Mouse (Mus musculus) neural tube, embryonic 15.5 days (tissue): ENCODE measurements around the gene Cnga4. TPM values are rescaled to one million over a fixed set of nuclear protein-coding genes. Genes with fewer than 3 reads are reported as not detected.
"Not testable (repeated sequence)": the region's sequence is repeated elsewhere in the genome, so short reads cannot be mapped to it uniquely, and the experiment has no call there.

Experiments used
- ATAC-seq: fragments of 200-750 bp; cut with Nextera tagmentation; 2 replicates; pipeline ENCODE4 v1.8.0; 2017; ENCODE audit warnings: mild to moderate bottlenecking, moderate TSS enrichment, moderate library complexity; ENCODE audit not compliant: low FRiP score
- H3K27ac ChIP-seq: fragments of 300-500 bp; sonication (generic); replicated peaks from 2 replicates; pipeline ENCODE4 v1.5.1; 2015; ENCODE audit warnings: mild to moderate bottlenecking, inconsistent platforms
- H3K27me3 ChIP-seq: fragments of 300-500 bp; sonication (generic); replicated peaks from 2 replicates; pipeline ENCODE4 v1.6.1; 2015; ENCODE audit warnings: inconsistent platforms
- H3K36me3 ChIP-seq: fragments of 300-500 bp; sonication (generic); 2 replicates; pipeline ENCODE4 v1.6.1; 2015; ENCODE audit warnings: inconsistent platforms
- H3K4me1 ChIP-seq: fragments of 300-500 bp; sonication (generic); 2 replicates; pipeline ENCODE4 v1.6.1; 2015; ENCODE audit warnings: inconsistent platforms
- H3K4me2 ChIP-seq: fragments of 300-500 bp; sonication (generic); 2 replicates; pipeline ENCODE4 v1.6.1; 2015; ENCODE audit warnings: inconsistent platforms, mild to moderate bottlenecking, moderate library complexity
- H3K4me3 ChIP-seq: fragments of 300-500 bp; sonication (generic); replicated peaks from 2 replicates; pipeline ENCODE4 v1.5.1; 2015; ENCODE audit warnings: mild to moderate bottlenecking, inconsistent platforms
- H3K9ac ChIP-seq: fragments of 300-500 bp; sonication (generic); replicated peaks from 2 replicates; pipeline ENCODE4 v1.6.1; 2015; ENCODE audit warnings: mild to moderate bottlenecking, inconsistent platforms
- H3K9me3 ChIP-seq: fragments of 300-500 bp; sonication (generic); replicated peaks from 2 replicates; pipeline ENCODE4 v1.6.1; 2016; ENCODE audit warnings: inconsistent platforms
- WGBS: fragments of 180-500 bp; shearing (Covaris S2); methylation state at CpG from one replicate; pipeline ENCODE4 v1.1.7; 2015; ENCODE audit warnings: mixed read lengths; 5-methylcytosine and 5-hydroxymethylcytosine counted together
- polyA plus RNA-seq: library from polyadenylated mRNA; unstranded; fragments of >200 nt; fragmentation: Nextera tagmentation; extraction: Ambion mirVana; gene quantifications from 2 replicates; pipeline ENCODE4 v1.2.1, GENCODE M21; 2015

The Cnga4 gene
- polyA plus RNA-seq, 1 experiment from 2014 or later, result 0.08 TPM

DNA sequence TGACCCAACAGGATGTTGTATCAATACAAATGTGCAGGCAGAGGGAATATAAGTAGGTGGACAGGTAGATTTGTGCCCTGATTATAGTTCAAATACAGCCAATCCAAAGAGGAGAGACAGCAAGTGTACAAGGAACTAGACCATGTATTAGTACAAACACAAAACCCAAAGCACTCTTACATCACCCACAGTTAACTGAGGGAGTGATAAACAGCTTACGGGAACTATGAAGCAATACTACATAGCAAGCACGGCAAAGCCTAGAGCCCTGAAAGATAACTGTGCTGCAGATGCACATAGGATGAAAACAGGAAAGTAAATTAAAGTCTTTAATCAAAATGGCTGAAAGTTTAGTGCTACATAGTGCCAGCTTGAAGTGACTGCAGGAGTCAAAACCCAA is 16.7 kb upstream of the Cnga4 start:
- Histone ChIP-seq H3K36me3 (peaks cover 68% of the 10 kb centered on the region), H3K4me1 (no peaks in the 10 kb centered on the region), H3K9ac (no peak overlapping the region), H3K27me3 (no peaks in the 10 kb centered on the region), H3K4me2 (no peak overlapping the region), H3K4me3 (no peak overlapping the region), H3K27ac (no peak overlapping the region), H3K9me3 (no peaks in the 10 kb centered on the region)
- WGBS, result 91% methylated on average over 2 of the region's 2 CpGs
- ATAC-seq, result no peak

GRCm38 (mm10) chr7:105390236-105390635 is 14.1 kb upstream of the Cnga4 start:
- no peak overlapping the region for H3K27ac ChIP-seq
- peaks cover 43% of the 10 kb centered on the region for H3K36me3 ChIP-seq
- H3K4me1 ChIP-seq, result no peaks in the 10 kb centered on the region
- no peak overlapping the region for H3K4me2 ChIP-seq
- no peaks in the 10 kb centered on the region for H3K27me3 ChIP-seq
- no peak overlapping the region for H3K4me3 ChIP-seq
- no peak for ATAC-seq
- WGBS, result 96% methylated on average over 2 of the region's 2 CpGs
- no peaks in the 10 kb centered on the region for H3K9me3 ChIP-seq
- H3K9ac ChIP-seq, result no peak overlapping the region

DNA sequence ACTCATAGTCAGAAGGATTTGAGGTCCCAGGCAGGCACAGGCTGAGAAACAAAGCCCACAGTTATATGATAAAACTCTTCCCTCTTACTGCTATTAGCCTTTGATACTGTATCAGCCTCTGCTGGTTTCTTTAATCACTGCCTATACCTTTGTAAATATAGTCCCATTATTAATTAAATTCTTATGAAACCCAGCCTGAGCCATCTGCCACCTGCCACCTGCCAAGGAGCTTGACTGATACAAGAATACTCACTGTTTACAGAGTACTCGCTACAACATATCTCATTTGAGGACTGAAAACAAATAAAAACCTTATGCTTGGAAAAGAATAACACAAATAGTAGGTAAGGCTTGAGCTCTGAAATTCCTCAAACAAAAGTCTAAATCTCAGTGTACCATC is 9.8 kb upstream of the Cnga4 start:
- Histone ChIP-seq H3K36me3 (peaks cover 8% of the 10 kb centered on the region), H3K27ac (no peak overlapping the region), H3K9me3 (no peaks in the 10 kb centered on the region), H3K4me3 (no peak overlapping the region), H3K9ac (no peak overlapping the region), H3K4me1 (peaks cover 10% of the 10 kb centered on the region), H3K4me2 (no peak overlapping the region), H3K27me3 (no peaks in the 10 kb centered on the region)
- 92% methylated on average over 1 of the region's 1 CpGs for whole genome bisulfite sequencing
- no peak for ATAC-seq

- no peak overlapping the region for H3K4me3 ChIP-seq
- H3K27me3 ChIP-seq, result no peaks in the 10 kb centered on the region
- ATAC-seq, result no peak
- H3K4me2 ChIP-seq, result no peak overlapping the region
- H3K4me1 ChIP-seq, result peaks cover 10% of the 10 kb centered on the region
- H3K36me3 ChIP-seq, result peaks cover 3% of the 10 kb centered on the region; the same call in 1 of the 2 replicates
- H3K27ac ChIP-seq, result no peak overlapping the region
- no peak overlapping the region for H3K9ac ChIP-seq
- no peaks in the 10 kb centered on the region for H3K9me3 ChIP-seq
Measured at GRCm38 (mm10) chr7:105395131-105395820, 9.1 kb upstream of the Cnga4 start.

- Histone ChIP-seq H3K9me3 (no peaks in the 10 kb centered on the region), H3K4me2 (no peak overlapping the region), H3K9ac (no peak overlapping the region), H3K4me3 (no peak overlapping the region), H3K4me1 (peaks cover 16% of the 10 kb centered on the region), H3K27ac (no peak overlapping the region), H3K36me3 (peaks cover 3% of the 10 kb centered on the region; the same call in 1 of the 2 replicates), H3K27me3 (no peaks in the 10 kb centered on the region)
- no peak for ATAC-seq
Measured at GRCm38 (mm10) chr7:105396126-105396525, 8.2 kb upstream of the Cnga4 start.

GRCm38 (mm10) chr7:105399058-105399934 is 5.1 kb upstream of the Cnga4 start:
- WGBS, result under 1% methylated on average over 25 of the region's 25 CpGs
- H3K4me1 ChIP-seq, result peaks cover 18% of the 10 kb centered on the region
- H3K27ac ChIP-seq, result peak overlapping the region; percentile 75
- H3K4me2 ChIP-seq, result peak overlapping the region; percentile 90
- ATAC-seq, result peak; percentile 35; the same call in 1 of the 2 replicates
- peak overlapping the region; percentile 91 for H3K9ac ChIP-seq
- H3K4me3 ChIP-seq, result peak overlapping the region; percentile 89
- H3K36me3 ChIP-seq, result peaks cover 3% of the 10 kb centered on the region; the same call in 1 of the 2 replicates
- no peaks in the 10 kb centered on the region for H3K9me3 ChIP-seq
- H3K27me3 ChIP-seq, result no peaks in the 10 kb centered on the region

DNA sequence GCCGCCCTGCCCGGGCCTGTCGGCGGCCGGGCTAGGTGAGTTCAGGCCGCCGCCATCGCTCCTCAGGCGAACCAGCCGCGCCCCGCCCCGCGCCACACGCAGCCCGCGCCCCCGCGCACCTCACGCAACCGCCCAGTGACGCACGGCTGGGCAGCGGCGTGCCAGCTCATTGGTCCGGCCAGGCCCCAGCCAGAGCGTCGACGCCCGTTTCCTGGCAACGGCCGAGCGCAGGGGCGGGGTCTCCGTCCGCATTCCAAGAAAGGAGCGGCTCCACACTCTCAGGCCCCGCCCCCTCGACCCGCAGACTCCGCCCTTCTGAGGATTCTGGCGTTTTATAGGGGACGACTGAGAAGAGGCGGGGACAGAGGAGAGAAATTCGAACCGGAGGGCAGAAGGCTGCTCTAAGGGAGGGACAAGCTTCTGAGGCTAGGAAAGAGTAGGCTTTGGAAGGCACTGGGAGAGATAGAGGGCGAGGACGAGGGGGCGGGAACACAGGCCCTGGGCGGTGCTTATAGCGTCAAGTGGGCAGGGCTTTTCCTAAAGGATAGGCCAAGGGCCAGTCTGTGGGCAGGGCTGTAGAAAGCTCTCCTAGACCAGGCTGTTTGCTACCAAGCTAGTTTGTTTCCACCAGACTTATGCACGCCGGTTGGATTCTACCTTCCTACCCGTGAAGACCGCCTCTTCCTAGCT is 4.3 kb upstream of the Cnga4 start, which contains the start of gene Fam160a2:
Gene Fam160a2 (minus strand): TSS at position 120 of the 690 bp plus-strand sequence.
- peak within 1 kb of the TSS; percentile 90 for H3K4me2 ChIP-seq
- WGBS, result under 1% methylated on average over 55 of the region's 55 CpGs
- peak within 1 kb of the TSS; percentile 83 for H3K27ac ChIP-seq
- peaks cover 18% of the 10 kb centered on the region for H3K4me1 ChIP-seq
- peaks cover 3% of the 10 kb centered on the region; the same call in 1 of the 2 replicates for H3K36me3 ChIP-seq
- ATAC-seq, result peak; percentile 98
- peak within 1 kb of the TSS; percentile 91 for H3K9ac ChIP-seq
- no peaks in the 10 kb centered on the region for H3K9me3 ChIP-seq
- no peaks in the 10 kb centered on the region for H3K27me3 ChIP-seq
- peak within 1 kb of the TSS; percentile 89 for H3K4me3 ChIP-seq

GRCm38 (mm10) chr7:105406322-105406721 is 2.0 kb downstream of the Cnga4 start:
- Histone ChIP-seq H3K9ac (no peak overlapping the region), H3K4me1 (no peaks in the 10 kb centered on the region), H3K4me3 (no peak overlapping the region), H3K4me2 (no peak overlapping the region), H3K27ac (no peak overlapping the region), H3K27me3 (no peaks in the 10 kb centered on the region), H3K9me3 (no peaks in the 10 kb centered on the region), H3K36me3 (no peaks in the 10 kb centered on the region)
- no peak for ATAC-seq
- WGBS, result 72% methylated on average over 1 of the region's 1 CpGs

DNA sequence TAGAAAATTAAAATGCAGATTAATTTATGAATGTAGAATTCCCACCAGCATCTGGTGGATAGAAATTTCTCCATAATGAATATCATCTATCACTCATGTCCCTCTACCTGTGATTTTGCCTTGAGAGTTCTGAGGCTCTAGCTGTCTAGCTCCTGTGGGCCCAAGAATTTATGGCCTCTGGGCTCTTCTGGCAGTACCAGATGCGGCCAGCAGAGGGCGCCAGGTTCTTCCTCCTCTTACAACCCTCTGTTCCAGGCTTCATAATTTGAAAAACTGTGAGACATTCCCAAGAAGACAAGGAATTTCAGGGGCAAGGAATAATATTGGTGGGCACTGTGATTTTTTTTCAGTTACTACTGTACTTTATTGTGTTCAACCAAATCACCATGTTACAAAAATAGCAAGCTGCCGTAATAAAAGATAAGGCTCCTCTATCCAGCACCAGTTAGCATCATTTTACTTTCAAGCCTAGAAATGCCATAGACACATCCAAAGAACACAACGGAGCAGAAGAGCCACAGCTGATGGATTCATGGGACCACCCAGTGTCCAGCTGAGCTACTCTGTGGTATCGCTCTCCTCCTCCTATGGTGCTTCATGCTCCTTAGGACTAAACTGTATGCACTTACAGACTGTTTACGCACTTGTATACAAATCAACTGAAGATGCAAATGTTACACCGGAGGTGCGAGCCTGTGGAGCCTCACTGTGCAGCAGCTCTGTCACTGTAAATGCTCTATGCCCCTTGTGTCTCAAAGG is 7.7 kb downstream of the Cnga4 start:
- H3K4me2 ChIP-seq, H3K27ac ChIP-seq, H3K36me3 ChIP-seq, H3K27me3 ChIP-seq, H3K9ac ChIP-seq, H3K4me1 ChIP-seq, H3K9me3 ChIP-seq, H3K4me3 ChIP-seq, ATAC-seq: not testable (repeated sequence)
- WGBS, result 57% methylated on average over 8 of the region's 8 CpGs

DNA sequence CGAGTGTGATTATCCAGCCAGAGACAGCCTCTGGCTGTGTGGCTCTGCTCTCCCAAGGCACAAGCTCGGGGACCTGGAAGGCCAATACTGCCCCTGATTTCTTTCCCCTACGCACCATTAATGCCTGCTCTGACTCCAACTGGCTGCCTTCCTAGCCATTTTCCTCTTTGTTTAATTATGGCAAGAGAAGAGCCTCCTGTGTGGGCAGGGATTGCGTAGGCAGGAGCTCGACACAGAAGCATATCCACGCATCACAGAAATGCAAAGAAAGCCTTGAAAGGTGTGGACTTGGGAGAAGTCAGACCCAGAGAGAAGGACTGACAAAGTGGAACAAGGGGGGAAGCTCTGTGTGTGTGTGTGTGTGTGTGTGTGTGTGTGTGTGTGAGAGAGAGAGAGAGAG is 10.0 kb downstream of the Cnga4 start:
- ATAC-seq, result no peak
- no peaks in the 10 kb centered on the region for H3K36me3 ChIP-seq
- no peak overlapping the region for H3K4me3 ChIP-seq
- H3K4me1 ChIP-seq, result no peaks in the 10 kb centered on the region
- WGBS, result 70% methylated on average over 6 of the region's 6 CpGs
- no peak overlapping the region for H3K4me2 ChIP-seq
- no peaks in the 10 kb centered on the region for H3K9me3 ChIP-seq
- no peaks in the 10 kb centered on the region for H3K27me3 ChIP-seq
- H3K27ac ChIP-seq, result no peak overlapping the region
- no peak overlapping the region for H3K9ac ChIP-seq

GRCm38 (mm10) chr7:105416529-105416928 is 12.2 kb downstream of the Cnga4 start:
- Histone ChIP-seq H3K27ac (no peak overlapping the region), H3K36me3 (no peaks in the 10 kb centered on the region), H3K9me3 (no peaks in the 10 kb centered on the region), H3K9ac (no peak overlapping the region), H3K4me3 (no peak overlapping the region), H3K27me3 (no peaks in the 10 kb centered on the region), H3K4me1 (no peaks in the 10 kb centered on the region), H3K4me2 (no peak overlapping the region)
- ATAC-seq, result no peak
- WGBS, result 89% methylated on average over 7 of the region's 7 CpGs
